Mouse (Mus musculus): ENCODE data around the gene Cks2. TPM values are rescaled to one million over a fixed set of nuclear protein-coding genes. Genes with fewer than 3 reads are reported as not detected.
"Not testable (repeated sequence)": the region's sequence is repeated elsewhere in the genome, so short reads cannot be mapped to it uniquely, and the experiment has no call there.

Cks2 gene
- 27.0 and 29.6 TPM in 2 replicates for total RNA-seq (2021)
- long read RNA-seq, experiment 1, transcript Cks2-201 (3 exons, 692 nt) = major isoform, 33 of 40 reads
- long read RNA-seq, experiment 1, partial matches to known transcripts = 4 of 40 reads
- long read RNA-seq, experiment 1, other reads (novel, unspliced or antisense) = 3 of 40 reads
- long read RNA-seq, experiment 2, transcript Cks2-201 (3 exons, 692 nt) = major isoform, 35 of 42 reads
- long read RNA-seq, experiment 2, partial matches to known transcripts = 0 of 42 reads
- long read RNA-seq, experiment 2, other reads (novel, unspliced or antisense) = 7 of 42 reads

DNA sequence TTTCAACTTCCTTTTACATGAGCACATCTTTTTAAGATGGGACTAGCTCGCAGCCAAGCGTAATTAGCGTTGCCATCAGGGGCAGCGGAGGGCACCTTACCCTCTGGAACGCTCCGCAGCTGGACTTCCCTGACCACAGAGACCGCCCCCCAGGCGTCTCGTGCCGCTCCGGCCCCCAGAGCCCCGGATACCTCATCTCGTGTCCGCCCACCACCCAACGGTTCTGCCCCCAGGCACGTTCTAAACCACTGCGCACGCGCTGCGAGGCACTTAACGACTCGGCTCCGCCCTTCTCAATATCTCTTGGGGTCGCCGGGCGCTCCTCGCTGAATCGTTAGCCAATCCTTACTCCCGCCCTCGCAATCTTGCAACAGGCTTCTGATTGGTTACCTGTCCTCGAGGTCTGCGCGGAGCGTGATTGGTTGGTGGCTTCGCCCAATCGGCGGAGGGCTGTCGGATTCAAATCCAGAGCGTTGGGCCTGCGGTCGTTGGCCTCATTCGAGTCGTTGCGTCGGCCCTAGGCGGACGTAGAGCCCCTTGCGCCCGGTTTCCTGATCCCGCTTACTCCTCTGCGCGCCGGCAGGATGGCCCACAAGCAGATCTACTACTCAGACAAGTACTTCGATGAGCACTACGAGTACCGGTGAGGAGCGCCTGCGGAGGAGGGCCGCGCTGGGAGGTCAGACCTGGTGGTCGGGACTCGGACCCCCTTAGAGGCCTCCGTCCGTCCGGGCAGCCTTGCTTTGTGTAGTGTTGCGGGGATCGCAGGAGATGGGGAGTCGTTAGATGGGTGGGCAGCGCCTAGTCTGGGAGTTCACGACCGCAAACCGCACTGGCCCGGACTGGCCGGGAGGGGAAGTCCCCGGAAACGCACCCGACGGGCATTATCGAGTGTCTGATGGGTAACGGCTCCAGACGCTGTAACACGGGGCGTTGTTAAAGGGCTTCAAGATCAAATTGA, at the start of gene Cks2:
Gene Cks2, plus strand, starts transcription at position 404 of the 961 bp plus-strand sequence.
- DNase-seq = peak; percentile 98

GRCm38 (mm10) chr13:51595404-51595803, 49.6 kb upstream of the Cks2 start:
- DNase-seq = no peak

DNA sequence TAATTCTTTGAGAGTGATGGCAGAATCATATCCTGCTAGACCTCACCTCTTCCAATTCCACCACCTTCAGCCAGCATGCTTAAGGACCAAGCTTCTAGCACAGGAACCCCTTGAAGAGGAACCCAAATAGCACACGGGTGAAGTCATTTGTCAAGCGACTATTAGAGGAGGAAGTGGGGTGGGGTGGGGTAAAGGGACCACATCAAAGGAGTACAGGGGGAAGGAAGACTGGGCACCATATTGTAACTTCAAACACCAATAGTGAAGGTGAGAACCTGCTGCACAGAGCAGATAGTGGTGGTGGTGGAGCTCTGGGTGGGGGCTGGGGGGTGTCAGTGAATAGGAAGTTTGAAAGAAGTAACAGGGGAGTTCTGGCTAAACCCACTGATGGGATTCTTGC, 47.0 kb upstream of the Cks2 start:
- DNase-seq = no peak

- DNase-seq = no peak
Observed at GRCm38 (mm10) chr13:51600169-51600568, 44.9 kb upstream of the Cks2 start.

DNA sequence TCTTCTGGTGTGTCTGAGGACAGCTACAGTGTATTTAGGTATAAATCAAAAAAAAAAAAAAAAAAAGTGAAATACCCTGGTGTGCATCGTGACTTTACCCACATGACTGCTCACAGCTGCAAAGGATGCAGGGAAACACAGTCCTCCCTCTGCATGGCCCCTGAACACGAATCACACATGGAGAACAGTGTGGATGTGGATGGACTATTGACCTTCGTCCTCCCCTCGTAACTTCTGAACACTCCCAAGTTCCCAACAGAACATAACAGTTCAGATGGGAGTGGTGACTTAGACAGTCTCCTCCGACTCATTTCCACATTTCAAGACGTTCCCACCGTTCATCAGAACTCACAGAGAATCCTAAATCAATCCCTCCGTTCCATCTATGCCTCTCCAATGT, 42.3 kb upstream of the Cks2 start:
- no peak for DNase-seq

DNA sequence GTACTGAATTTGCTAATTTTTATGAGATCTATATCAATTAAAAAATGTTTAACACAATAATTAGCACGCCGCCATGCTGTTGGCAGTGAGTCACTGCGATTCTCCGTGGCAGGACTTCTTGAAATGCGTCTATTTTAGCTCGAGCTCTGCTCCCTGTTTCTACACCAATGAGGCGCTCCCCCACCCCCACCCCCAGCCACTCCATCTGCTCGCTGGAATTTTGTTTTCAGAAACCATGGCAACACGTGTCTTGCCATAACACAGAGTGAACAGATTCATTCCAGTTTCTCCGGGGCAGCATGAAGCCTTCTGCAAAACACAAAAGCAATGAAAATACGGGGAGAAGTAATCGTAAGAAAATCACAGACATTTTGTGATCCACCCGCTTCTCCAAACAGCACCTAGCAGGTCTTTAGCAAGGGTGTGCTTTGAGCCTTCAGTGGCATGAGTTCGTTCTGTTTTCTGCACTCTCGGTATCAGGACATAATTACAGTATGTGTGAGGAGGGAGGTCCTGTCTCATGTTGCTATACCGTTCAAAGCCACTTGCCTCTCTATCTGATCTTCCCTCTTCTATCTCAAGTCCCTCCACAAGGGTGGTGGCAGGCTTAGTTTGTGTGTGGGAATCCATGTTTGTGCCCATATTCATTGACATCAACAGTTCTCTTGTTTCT, 41.7 kb upstream of the Cks2 start:
- peak; percentile 27 for DNase-seq

DNA sequence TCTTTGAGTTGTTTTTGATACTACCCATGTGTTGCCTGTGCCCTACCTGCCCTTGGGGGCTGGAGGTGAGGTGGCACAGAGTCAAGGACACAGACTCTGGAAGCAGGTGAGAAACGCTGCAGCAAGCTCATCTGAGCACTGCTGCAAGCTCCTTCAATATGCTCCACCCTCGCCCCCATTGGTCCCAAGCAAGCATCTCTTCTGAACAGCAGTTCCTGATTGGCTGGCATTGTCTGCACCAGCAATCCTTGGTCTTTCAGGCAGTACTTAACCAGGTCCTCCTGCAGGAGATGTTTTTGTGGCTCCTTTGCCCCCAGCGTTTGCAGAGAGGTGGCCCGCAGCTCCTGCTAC, 41.2 kb upstream of the Cks2 start:
- no peak for DNase-seq

DNA sequence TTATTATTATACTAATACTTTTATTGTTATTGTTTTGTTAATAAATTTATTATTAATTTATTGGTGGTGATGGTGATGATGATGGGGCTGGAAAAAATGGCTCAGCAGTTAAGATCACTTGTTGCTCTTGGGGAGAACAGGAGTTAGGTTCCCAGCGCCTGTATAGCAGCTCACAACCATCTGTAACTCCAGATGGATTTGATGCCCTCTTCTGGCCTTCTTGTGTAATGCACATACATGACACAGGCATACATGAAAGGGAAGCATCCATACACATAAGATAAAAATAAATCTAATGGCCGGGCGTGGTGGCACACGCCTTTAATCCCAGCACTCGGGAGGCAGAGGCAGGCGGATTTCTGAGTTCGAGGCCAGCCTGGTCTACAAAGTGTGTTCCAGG, 35.8 kb upstream of the Cks2 start:
- DNase-seq = no peak

GRCm38 (mm10) chr13:51611060-51611459, 34.0 kb upstream of the Cks2 start:
- DNase-seq = no peak

DNA sequence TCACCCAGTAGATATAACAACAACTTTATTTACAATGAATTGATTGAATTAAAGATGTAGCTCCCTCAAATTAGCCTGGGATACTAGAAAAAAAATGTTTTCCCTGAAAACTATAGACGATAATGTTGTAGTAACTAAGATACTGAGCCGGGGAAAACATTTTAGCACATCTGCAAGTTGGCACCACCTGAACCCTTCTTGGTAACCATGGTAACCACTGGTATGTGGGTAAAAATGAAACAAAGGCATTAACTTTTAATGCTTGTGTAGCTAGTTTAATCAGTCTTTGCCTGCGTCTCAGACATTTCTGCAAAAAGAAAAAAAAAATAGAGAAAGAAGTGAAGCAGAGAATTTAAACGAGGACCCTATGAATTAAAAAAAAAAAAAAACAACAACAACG, 33.5 kb upstream of the Cks2 start:
- DNase-seq = no peak

- no peak for DNase-seq
Observed at GRCm38 (mm10) chr13:51615815-51616214, 29.2 kb upstream of the Cks2 start.

DNA sequence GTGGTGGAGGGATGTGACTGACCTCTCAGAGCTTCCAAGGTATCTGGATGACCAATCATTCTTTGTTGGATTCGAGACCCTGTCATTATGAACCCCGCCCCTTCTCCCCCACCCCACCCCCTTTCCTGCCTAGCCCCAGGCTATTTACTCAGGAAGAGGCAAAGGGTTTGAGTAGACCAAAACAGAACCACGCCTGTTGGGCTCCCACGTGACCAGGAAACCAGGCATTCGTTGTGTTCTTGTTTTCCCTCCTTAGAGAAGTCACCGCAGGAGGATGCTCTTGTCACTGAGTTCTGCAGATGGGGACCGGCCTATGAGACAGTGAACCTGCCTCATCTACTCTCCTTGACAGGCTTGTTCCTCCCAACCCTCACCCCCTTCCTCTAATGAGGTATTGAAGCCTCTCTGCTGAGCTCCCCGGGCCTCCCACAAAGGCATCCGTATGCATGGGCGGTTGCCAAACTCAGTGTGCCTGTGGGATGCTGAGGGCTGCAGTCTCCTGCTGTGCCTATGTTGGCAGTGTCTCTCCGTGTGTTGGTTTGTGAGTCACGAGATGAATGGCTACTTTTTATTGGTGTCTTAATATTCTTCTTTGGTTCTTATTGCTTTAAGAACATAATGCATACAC, 28.5 kb upstream of the Cks2 start:
- DNase-seq = no peak

DNA sequence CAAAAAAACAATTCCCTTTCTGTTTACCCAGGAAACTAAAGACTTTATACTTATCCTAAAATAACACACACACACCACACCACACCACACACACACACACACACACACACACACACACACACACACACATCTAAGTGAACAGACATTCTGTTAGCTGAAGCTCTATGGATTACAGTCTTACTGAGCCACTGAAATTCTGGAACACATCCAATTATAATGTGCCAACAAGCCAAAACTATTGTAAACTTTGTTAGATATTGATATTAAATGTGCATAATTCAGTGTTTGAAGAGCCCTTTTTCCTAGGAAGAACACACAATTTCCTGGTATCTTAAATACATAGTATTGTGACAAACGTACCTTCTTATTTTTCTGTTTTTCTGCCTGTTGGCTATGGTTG, 27.7 kb upstream of the Cks2 start:
- no peak for DNase-seq

- peak; percentile 66 for DNase-seq
Observed at GRCm38 (mm10) chr13:51617861-51618260, 27.2 kb upstream of the Cks2 start.

- no peak for DNase-seq
Observed at GRCm38 (mm10) chr13:51618602-51619001, 26.4 kb upstream of the Cks2 start.

DNA sequence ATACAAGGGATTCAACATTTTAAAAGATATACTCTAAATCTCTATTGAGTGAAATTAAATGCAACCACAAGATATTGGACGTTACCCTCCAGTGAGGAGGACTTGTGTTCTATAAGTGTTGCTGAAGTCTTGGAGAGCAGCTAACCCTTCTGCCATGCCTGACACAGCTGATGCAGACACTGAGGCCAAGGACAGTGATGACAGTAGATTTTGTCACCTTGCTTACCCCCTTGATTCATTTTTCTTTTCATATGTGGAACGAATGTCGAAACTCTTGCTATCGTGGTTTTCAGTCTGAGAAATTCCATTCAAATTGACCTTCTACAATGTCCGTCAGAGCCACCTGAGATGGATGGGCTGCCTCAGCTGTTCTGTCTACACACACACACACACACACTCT, 22.4 kb upstream of the Cks2 start:
- peak; percentile 44 for DNase-seq

DNA sequence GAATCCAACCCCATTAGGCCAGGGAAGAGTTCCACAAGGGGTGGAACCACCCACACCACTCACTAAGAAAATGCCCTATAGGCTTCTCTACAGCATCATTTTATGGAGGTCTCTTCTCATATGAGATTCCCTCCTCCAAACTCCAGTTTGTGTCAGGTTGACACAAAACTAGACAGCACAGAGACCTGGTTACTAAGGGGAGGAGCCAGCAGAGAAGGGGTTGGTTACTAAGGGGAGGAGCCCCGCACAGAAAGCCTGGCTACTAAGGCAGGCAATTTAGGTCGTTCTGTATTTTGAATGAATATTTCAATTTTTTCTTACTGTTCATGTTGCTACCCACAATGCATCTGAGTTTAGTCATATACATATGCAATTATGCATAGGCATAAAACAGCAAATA, 21.4 kb upstream of the Cks2 start:
- DNase-seq = no peak

DNA sequence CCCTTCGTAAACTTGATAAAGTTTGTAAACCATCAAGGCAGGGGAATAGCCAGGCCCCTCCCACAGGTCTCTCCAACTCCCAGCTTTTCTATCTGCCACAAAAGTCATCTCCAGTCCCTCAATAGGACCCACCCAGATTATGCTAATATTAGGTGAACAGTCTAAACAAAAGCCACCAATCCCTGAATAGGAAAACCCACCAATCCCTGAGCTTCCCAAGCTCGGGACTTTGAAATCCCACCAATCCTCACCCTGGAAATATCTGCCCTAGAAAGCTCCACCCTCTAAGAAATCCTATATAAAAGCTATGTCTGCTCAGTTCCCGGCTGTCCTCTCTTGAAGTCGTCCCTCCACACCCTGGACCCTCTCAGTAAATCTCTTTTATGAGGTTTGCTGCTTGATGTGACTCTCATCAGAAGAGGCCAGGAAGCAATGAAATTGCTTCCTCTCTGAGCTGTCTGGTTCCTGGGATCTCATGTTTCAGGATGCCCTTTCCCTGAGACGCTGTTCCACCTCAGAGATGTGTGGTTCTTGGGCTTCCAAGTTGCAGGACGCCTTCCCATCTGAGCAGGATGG, 16.7 kb upstream of the Cks2 start:
- DNase-seq = no peak

- no peak for DNase-seq
Observed at GRCm38 (mm10) chr13:51631354-51631992, 13.6 kb upstream of the Cks2 start.

DNA sequence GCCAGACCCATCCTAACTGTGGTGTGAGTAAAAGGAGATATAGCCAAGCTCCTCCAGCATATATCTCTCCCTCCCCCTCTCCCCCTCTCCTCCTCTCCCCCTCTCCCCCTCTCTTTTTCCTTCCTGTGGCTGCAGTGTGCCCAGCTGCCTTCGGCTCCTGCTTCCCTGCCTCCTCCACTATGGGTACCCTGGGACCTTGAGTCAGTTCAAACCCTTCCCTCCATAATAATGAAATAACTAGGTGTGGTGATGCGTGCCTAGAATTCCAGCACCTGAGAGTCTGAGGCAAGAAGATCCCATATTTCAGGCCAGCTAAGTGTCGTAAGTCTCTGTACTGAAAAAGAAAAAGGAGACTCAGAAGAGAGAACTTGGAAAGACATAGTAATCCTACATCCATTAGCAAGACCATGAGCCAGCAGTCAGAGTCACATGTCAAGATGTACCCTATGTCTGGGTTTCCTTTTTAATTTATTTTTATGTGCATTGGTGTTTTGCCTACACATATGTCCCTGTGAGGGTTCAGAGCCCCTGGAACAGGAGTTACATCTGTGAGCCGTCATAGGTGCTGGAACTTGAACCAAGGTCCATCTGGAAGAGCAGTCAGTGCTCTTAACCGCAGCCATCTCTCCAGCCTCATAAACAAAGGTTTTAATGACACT, 12.3 kb upstream of the Cks2 start:
- no peak for DNase-seq

- not testable (repeated sequence) for DNase-seq
Observed at GRCm38 (mm10) chr13:51635384-51635783, 9.6 kb upstream of the Cks2 start.
